Mouse (Mus musculus) olfactory bulb, adult 2 months (tissue): ENCODE measurements at regions not wholly inside any gene's neighbourhood (a gene's known extent, or its start where the extent isn't known, plus 50 kb on each side); places are given as distances from the start of the nearest gene placed in this dataset.

ENCODE experiments used
- H3K27ac ChIP-seq: fragments of 200-500 bp; 2 replicates; pipeline ENCODE4 v1.5.1; 2012; ENCODE audit warnings: low read depth, low read length; ENCODE audit not compliant: insufficient read depth
- H3K4me1 ChIP-seq: fragments of 200-500 bp; 2 replicates; pipeline ENCODE4 v1.6.1; 2012; ENCODE audit warnings: low read length; ENCODE audit not compliant: control insufficient read depth, insufficient read depth
- H3K4me3 ChIP-seq: fragments of 200-500 bp; 2 replicates; pipeline ENCODE4 v1.5.1; 2012; ENCODE audit warnings: mild to moderate bottlenecking, low read depth, low read length, moderate library complexity; ENCODE audit not compliant: insufficient read depth
- CTCF ChIP-seq: fragments of 200-500 bp; IDR thresholded peaks from 2 replicates; pipeline ENCODE4 v1.5.1; 2012; ENCODE audit warnings: low read depth, mild to moderate bottlenecking, low read length, moderate library complexity; ENCODE audit not compliant: insufficient read depth
- POLR2A ChIP-seq: fragments of 200-500 bp; IDR thresholded peaks from 2 replicates; pipeline ENCODE4 v1.6.1; 2012; ENCODE audit warnings: mild to moderate bottlenecking, low read depth, low read length, moderate library complexity; ENCODE audit not compliant: insufficient read depth
- WGBS: fragments of 180-500 bp; shearing (Covaris S2); methylation state at CpG from one replicate; pipeline ENCODE4 v1.1.7; 2018; 5-methylcytosine and 5-hydroxymethylcytosine counted together

GRCm38 (mm10) chr3:39489392-39489791 lies 602.7 kb downstream of the Fat4 start:
- no peak overlapping the region for H3K4me3 ChIP-seq
- WGBS, result 70% methylated on average over 7 of the region's 7 CpGs
- TF ChIP-seq CTCF (no peak), POLR2A (no peak)

GRCm38 (mm10) chr3:39494363-39494762 lies 607.6 kb downstream of the Fat4 start:
- no peaks in the 10 kb centered on the region for H3K4me1 ChIP-seq
- H3K27ac ChIP-seq, result no peak overlapping the region
- no peak overlapping the region for H3K4me3 ChIP-seq
- 92% methylated on average over 3 of the region's 3 CpGs for WGBS
- TF ChIP-seq CTCF (no peak), POLR2A (no peak)

More at GRCm38 (mm10) chr3:39489392-39489791, 602.7 kb downstream of the Fat4 start:
- no peaks in the 10 kb centered on the region for H3K4me1 ChIP-seq
- no peak overlapping the region for H3K27ac ChIP-seq

- H3K27ac ChIP-seq, result no peak overlapping the region
- no peak overlapping the region for H3K4me3 ChIP-seq
- TF ChIP-seq CTCF (no peak), POLR2A (no peak)
- WGBS, result 95% methylated on average over 5 of the region's 5 CpGs
- H3K4me1 ChIP-seq, result no peaks in the 10 kb centered on the region
Observed at GRCm38 (mm10) chr3:39528087-39528486, 641.3 kb downstream of the Fat4 start.

GRCm38 (mm10) chr3:39537515-39537914 lies 650.8 kb downstream of the Fat4 start:
- 52% methylated on average over 2 of the region's 2 CpGs for WGBS
- H3K4me3 ChIP-seq, result no peak overlapping the region
- H3K27ac ChIP-seq, result no peak overlapping the region
- H3K4me1 ChIP-seq, result no peaks in the 10 kb centered on the region
- TF ChIP-seq POLR2A (no peak), CTCF (no peak)

GRCm38 (mm10) chr3:39540530-39541118 lies 653.9 kb downstream of the Fat4 start:
- H3K4me3 ChIP-seq, result no peak overlapping the region
- 95% methylated on average over 7 of the region's 7 CpGs for WGBS
- TF ChIP-seq POLR2A (no peak), CTCF (no peak)
- no peaks in the 10 kb centered on the region for H3K4me1 ChIP-seq
- no peak overlapping the region for H3K27ac ChIP-seq

- Histone ChIP-seq H3K4me3 (no peak overlapping the region), H3K27ac (no peak overlapping the region), H3K4me1 (no peaks in the 10 kb centered on the region)
- 92% methylated on average over 3 of the region's 3 CpGs for WGBS
- TF ChIP-seq POLR2A (no peak), CTCF (no peak)
Observed at GRCm38 (mm10) chr3:39559460-39560041, 672.8 kb downstream of the Fat4 start.

- TF ChIP-seq POLR2A (no peak), CTCF (no peak)
- WGBS, result 85% methylated on average over 1 of the region's 1 CpGs
- Histone ChIP-seq H3K27ac (no peak overlapping the region), H3K4me3 (no peak overlapping the region), H3K4me1 (no peaks in the 10 kb centered on the region)
Observed at GRCm38 (mm10) chr3:39560951-39561350, 674.2 kb downstream of the Fat4 start.

GRCm38 (mm10) chr3:39571444-39572237 lies 684.9 kb downstream of the Fat4 start:
- 85% methylated on average over 5 of the region's 5 CpGs for WGBS

GRCm38 (mm10) chr3:39575200-39575599 lies 688.5 kb downstream of the Fat4 start:
- TF ChIP-seq CTCF (no peak), POLR2A (no peak)
- WGBS, result 80% methylated on average over 3 of the region's 3 CpGs
- Histone ChIP-seq H3K4me1 (no peaks in the 10 kb centered on the region), H3K27ac (no peak overlapping the region), H3K4me3 (no peak overlapping the region)

More at GRCm38 (mm10) chr3:39571444-39572237, 684.9 kb downstream of the Fat4 start:
- H3K4me1 ChIP-seq, result no peaks in the 10 kb centered on the region
- H3K4me3 ChIP-seq, result no peak overlapping the region
- H3K27ac ChIP-seq, result no peak overlapping the region
- TF ChIP-seq POLR2A (no peak), CTCF (no peak)
